Mouse (Mus musculus) forebrain, postnatal 0 days (tissue): ENCODE results near the gene Steap1. TPM values are rescaled to one million over a fixed set of nuclear protein-coding genes. Genes with fewer than 3 reads are reported as not detected.

Experiments used
- ATAC-seq: fragments of 200-750 bp; cut with Nextera tagmentation; 2 replicates; pipeline ENCODE4 v1.8.0; 2017; ENCODE audit warnings: mild to moderate bottlenecking, moderate library complexity
- DNase-seq: peaks from one replicate; pipeline ENCODE4 v3.0.0-alpha.2; 2015
- H3K27ac ChIP-seq: fragments of 300-500 bp; sonication (generic); 2 replicates; pipeline ENCODE4 v1.5.1; 2014; ENCODE audit warnings: low read depth, mild to moderate bottlenecking, antibody characterized with exemption, low read length, moderate library complexity, mixed read lengths
- H3K27me3 ChIP-seq: fragments of 300-500 bp; sonication (generic); 2 replicates; pipeline ENCODE4 v1.6.1; 2014; ENCODE audit warnings: mild to moderate bottlenecking, low read length, mixed read lengths; ENCODE audit not compliant: insufficient read depth
- H3K36me3 ChIP-seq: fragments of 300-500 bp; sonication (generic); 2 replicates; pipeline ENCODE4 v1.6.1; 2014; ENCODE audit warnings: mild to moderate bottlenecking, moderate library complexity; ENCODE audit not compliant: insufficient read depth
- H3K4me1 ChIP-seq: fragments of 300-500 bp; sonication (generic); 2 replicates; pipeline ENCODE4 v1.6.1; 2014; ENCODE audit warnings: antibody characterized with exemption; ENCODE audit not compliant: insufficient read depth
- H3K4me2 ChIP-seq: fragments of 300-500 bp; sonication (generic); 2 replicates; pipeline ENCODE4 v1.6.1; 2014; ENCODE audit warnings: low read depth, mild to moderate bottlenecking, moderate library complexity
- H3K4me3 ChIP-seq: fragments of 300-500 bp; sonication (generic); 2 replicates; pipeline ENCODE4 v1.5.1; 2014; ENCODE audit warnings: low read depth, low read length, mixed read lengths
- H3K9ac ChIP-seq: fragments of 300-500 bp; sonication (generic); 2 replicates; pipeline ENCODE4 v1.6.1; 2014; ENCODE audit warnings: mild to moderate bottlenecking
- H3K9me3 ChIP-seq: fragments of 300-500 bp; sonication (generic); 2 replicates; pipeline ENCODE4 v1.6.1; 2016; ENCODE audit warnings: low read length
- CTCF ChIP-seq: sonication (generic); IDR thresholded peaks from 2 replicates; pipeline ENCODE4 v1.5.1; 2016; ENCODE audit warnings: antibody characterized with exemption, control low read depth, low read depth
- WGBS: fragments of 180-500 bp; shearing (Covaris S2); extraction: QIAGEN DNeasy Blood & Tissue Kit; methylation state at CpG from one replicate; pipeline ENCODE4 v1.1.7; 2014; 5-methylcytosine and 5-hydroxymethylcytosine counted together
- polyA plus RNA-seq: library from polyadenylated mRNA; unstranded; fragments of >200 nt; fragmentation: Nextera tagmentation; extraction: Ambion mirVana; gene quantifications from 2 replicates; pipeline ENCODE4 v1.2.1, GENCODE M21; 2015
- total RNA-seq: library from RNA; depleted of rRNA; stranded (reverse); fragments of >200 nt; gene quantifications from 2 replicates; pipeline ENCODE4 v1.2.3, GENCODE M21; 2014

Steap1 gene
- total and polyA plus RNA-seq, 2 experiments from 2014 or later, result 0.57 to 2.8 TPM

DNA sequence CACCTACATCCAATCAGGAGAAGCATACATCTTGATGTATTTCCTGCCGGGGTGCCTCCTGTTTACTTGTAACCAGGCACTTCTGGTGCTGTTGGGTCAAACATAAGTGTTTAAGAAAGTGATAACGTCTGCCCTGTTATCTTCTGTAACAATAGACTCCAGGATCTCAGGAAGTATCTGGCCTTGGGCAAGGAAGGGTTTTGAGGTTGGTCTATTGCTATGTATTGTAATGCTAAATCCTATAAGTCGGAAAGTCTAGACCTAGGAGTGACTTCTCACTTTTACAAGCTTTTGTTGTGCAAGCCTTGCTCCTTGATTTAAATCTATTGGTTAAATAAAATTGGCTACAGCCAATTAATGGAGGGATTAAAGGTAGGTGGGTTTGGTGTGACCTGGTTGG, 50.3 kb downstream of the Steap1 start:
- ATAC-seq, result no peak
- DNase-seq, result no peak
- Histone ChIP-seq H3K36me3 (no peaks in the 10 kb centered on the region), H3K27me3 (no peaks in the 10 kb centered on the region), H3K9ac (no peak overlapping the region), H3K4me2 (no peak overlapping the region), H3K4me3 (no peak overlapping the region), H3K4me1 (no peaks in the 10 kb centered on the region), H3K9me3 (no peaks in the 10 kb centered on the region), H3K27ac (no peak overlapping the region)
- 76% methylated on average over 3 of the region's 3 CpGs for WGBS
- no peak for TF ChIP-seq CTCF

DNA sequence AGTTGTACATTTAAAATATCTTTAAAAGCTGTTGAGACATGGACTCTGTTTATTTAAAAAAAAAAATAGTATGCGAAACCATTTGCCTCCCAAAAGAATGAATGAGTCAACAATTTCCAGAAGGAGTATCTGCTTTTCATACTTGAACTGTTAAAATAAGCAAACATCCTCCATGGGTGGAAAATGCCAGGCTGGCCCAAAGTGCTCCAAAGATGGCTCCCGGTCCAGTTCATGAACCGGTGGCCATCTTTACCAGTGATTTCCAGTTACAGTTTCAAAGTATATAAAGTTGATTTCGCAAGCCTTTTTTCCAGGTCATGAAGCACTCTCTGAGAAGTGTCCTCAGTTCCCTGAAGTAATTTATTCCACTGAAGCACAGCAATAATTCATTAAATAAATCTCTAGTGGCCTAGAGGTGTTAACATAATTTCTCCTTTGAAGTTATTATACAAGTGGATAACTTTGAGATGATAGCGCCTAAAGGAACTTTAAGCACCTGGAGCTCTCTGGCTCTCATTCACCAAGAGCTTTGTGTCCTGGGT, 53.7 kb downstream of the Steap1 start:
- TF ChIP-seq CTCF, result no peak
- no peak overlapping the region for H3K4me3 ChIP-seq
- no peaks in the 10 kb centered on the region for H3K27me3 ChIP-seq
- no peaks in the 10 kb centered on the region for H3K4me1 ChIP-seq
- H3K9ac ChIP-seq, result no peak overlapping the region
- WGBS, result 92% methylated on average over 5 of the region's 5 CpGs
- no peak overlapping the region for H3K27ac ChIP-seq
- DNase-seq (no peak), ATAC-seq (no peak)
- no peak overlapping the region for H3K4me2 ChIP-seq
- H3K9me3 ChIP-seq, result no peaks in the 10 kb centered on the region
- no peaks in the 10 kb centered on the region for H3K36me3 ChIP-seq

DNA sequence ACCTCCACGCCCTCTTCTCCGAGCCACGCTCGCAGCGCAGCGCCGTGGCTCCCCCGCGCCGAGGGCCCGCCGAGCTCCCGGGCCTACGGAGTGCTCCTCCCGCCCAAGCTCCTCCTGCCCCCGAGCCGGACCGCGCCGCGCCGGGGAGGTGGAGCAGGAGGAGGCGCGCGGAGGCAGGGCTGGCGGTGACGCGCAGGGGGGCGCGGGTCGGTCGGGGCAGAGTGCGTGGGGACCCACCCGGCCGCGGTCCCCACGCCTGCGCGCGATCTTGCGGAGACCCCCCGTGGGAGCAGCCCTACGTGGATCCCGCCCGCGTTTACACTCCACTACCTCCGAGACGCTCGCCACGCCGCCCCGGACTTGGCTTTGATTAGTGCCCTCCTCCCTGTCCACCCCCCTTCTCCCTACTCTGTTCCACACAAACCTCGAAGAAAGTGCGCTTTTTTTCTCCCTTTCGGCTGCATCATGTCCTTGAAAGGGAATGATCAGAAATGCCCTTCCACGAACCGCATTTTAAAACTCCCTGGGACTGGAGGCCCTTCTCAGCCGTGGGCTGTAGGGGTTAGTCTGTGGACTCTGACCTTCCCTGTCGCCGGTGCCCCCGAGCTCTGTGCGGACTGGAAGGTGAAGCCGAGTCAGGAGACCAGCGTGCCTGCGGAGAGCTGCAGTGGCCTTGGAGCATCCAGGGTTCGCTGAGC, 55.0 kb downstream of the Steap1 start, which contains the start of gene Steap2:
Gene Steap2, minus strand, starts transcription at position 623 of the 698 bp plus-strand sequence.
- Histone ChIP-seq H3K36me3 (no peaks in the 10 kb centered on the region), H3K4me2 (peak within 1 kb of the TSS; percentile 91), H3K27me3 (no peaks in the 10 kb centered on the region), H3K9me3 (no peaks in the 10 kb centered on the region), H3K4me1 (no peaks in the 10 kb centered on the region), H3K9ac (peak within 1 kb of the TSS; percentile 63), H3K27ac (no peak within 1 kb of the TSS), H3K4me3 (peak within 1 kb of the TSS; percentile 68)
- DNase-seq, result peak; percentile 54
- ATAC-seq, result peak; percentile 92
- WGBS, result under 1% methylated on average over 46 of the region's 66 CpGs
- TF ChIP-seq CTCF, result no peak

DNA sequence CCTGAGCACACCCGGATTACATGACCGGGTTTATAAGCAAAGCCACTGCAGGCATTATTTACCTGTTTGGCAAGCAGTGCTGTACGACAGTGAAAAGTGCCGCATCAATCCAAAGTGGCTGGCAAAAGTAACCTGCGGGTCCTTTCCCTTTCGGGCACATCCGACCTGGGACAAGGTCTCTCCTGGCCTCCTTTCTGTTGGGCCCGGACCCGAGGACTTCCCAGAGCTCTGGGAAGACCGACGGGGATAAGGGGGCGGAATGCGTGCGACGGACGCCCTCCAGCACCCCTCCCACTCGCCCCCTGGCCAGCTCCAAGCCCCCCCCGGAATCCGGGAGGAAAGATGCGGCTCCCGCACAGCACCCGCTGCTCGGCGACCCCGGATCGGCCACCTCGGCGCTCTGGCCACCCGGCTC, 55.6 kb downstream of the Steap1 start:
- H3K4me2 ChIP-seq, result peak overlapping the region; percentile 91
- TF ChIP-seq CTCF, result no peak
- H3K27me3 ChIP-seq, result no peaks in the 10 kb centered on the region
- H3K27ac ChIP-seq, result no peak overlapping the region
- no peaks in the 10 kb centered on the region for H3K36me3 ChIP-seq
- H3K9ac ChIP-seq, result peak overlapping the region; percentile 63
- no peaks in the 10 kb centered on the region for H3K9me3 ChIP-seq
- peak; percentile 29 for DNase-seq
- under 1% methylated on average over 29 of the region's 29 CpGs for WGBS
- ATAC-seq, result peak; percentile 51
- no peaks in the 10 kb centered on the region for H3K4me1 ChIP-seq
- peak overlapping the region; percentile 68 for H3K4me3 ChIP-seq

DNA sequence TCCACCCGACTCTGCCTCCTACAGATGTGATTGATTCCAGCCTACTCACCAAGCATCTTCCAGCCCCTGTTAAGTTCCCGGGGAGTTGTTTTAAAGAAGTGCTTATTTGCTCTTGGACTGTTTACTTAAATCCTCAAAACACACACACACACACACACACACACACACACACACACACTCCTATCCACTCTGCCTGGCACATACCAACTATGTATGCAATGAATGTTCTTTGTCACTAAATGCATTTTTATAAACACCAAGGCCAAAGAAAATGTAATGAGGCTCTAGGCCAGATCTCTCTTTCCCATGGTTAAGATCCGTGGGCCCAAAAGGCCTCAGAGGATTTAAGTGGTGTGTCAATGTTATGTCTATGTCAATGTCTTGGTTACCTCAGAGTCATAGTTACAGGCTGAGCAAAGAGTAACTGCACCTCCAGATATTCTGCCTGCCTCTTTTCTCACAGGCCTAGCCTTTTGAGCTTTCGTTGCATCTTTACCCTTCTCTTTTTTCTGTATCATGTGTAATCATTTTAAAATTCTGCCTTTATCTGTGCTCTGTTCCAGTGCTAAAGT, 56.9 kb downstream of the Steap1 start:
- DNase-seq, result no peak
- Histone ChIP-seq H3K27me3 (no peaks in the 10 kb centered on the region), H3K36me3 (no peaks in the 10 kb centered on the region), H3K27ac (no peak overlapping the region), H3K9me3 (no peaks in the 10 kb centered on the region), H3K9ac (no peak overlapping the region), H3K4me2 (no peak overlapping the region), H3K4me1 (no peaks in the 10 kb centered on the region), H3K4me3 (no peak overlapping the region)
- WGBS, result 65% methylated on average over 4 of the region's 4 CpGs
- TF ChIP-seq CTCF, result no peak
- ATAC-seq, result no peak

DNA sequence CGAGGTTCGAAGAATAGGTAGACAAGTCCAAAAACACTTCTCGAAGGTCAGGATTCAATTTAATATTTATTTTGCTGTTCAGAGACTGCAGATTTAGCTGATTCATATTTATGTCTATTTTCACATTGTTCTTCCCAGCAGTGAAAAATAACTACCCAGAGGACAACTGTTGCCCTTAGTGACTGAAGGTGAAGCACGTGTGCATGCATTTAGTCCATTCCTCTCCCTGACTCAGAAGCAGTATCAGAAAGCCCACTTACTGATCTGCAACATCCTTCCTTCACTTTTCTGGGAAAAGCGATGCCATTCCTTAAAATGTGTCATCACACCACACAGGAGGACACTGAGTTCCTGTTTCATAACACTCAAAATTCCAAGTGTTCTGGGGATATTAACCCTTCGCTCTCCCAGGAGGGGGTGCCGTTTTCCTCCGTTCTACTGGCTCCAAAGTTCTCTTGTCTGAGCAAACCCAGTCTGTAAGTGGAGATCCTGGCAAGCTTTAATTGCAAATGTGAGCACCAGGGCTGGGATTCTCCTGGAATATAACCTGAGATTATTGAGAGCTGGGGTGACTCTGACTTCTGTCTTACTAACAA, 60.1 kb downstream of the Steap1 start:
- H3K27me3 ChIP-seq, result no peaks in the 10 kb centered on the region
- ATAC-seq, result no peak
- no peak for TF ChIP-seq CTCF
- no peaks in the 10 kb centered on the region for H3K4me1 ChIP-seq
- no peak overlapping the region for H3K27ac ChIP-seq
- H3K4me3 ChIP-seq, result no peak overlapping the region
- no peak overlapping the region for H3K4me2 ChIP-seq
- H3K9me3 ChIP-seq, result no peaks in the 10 kb centered on the region
- H3K9ac ChIP-seq, result no peak overlapping the region
- DNase-seq, result no peak
- 84% methylated on average over 8 of the region's 8 CpGs for whole genome bisulfite sequencing
- H3K36me3 ChIP-seq, result no peaks in the 10 kb centered on the region

DNA sequence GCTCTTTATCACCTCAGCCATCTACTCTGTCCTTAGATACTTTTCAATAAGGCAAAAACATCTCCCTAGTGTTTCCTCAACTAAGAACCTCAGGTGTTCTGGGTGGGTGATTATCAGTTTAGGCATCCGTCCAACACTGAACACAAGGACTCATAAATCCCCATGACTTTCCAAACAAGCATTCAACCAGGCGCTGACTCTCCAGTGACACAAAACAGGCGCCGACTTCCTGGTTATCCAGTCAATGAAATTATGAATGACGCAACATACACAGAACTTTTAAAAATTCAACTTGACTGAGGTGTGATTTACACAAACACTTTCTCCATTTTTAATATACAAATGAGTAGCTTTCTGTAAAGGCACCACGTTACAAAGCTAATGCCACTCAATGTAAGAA, 60.9 kb downstream of the Steap1 start:
- no peak for DNase-seq
- Histone ChIP-seq H3K27ac (no peak overlapping the region), H3K36me3 (no peaks in the 10 kb centered on the region), H3K9ac (no peak overlapping the region), H3K9me3 (no peaks in the 10 kb centered on the region), H3K4me1 (no peaks in the 10 kb centered on the region), H3K4me2 (no peak overlapping the region), H3K4me3 (no peak overlapping the region), H3K27me3 (no peaks in the 10 kb centered on the region)
- WGBS, result 89% methylated on average over 6 of the region's 6 CpGs
- ATAC-seq, result no peak
- TF ChIP-seq CTCF, result no peak
